ENCODE assay signal across 8 mouse cellular contexts in genomic region chr17:32165266-32165802, GRCm38 (mm10). TPM values are rescaled to one million over a fixed set of nuclear protein-coding genes. Genes with fewer than 3 reads are reported as not detected.
DNase-seq lines count a peak whose midpoint lies in the region; ATAC-seq lines count a peak whose summit lies in the region.

No protein-coding gene starts in this region.

- WGBS in hindbrain, embryonic 14.5 days = 7% methylated on average over 9 of the region's 9 CpGs
- 5% methylated on average over 9 of the region's 9 CpGs for WGBS in midbrain, embryonic 11.5 days

- H3K4me1 ChIP-seq in brown adipose tissue, adult 24 weeks (ENCODE audit: control insufficient read depth, insufficient read depth, insufficient read length, low read length) = no peaks in the 10 kb centered on the region
- H3K4me1 ChIP-seq in hindbrain, embryonic 14.5 days (replicated peaks; ENCODE audit: control insufficient read depth, insufficient read depth, low read length) = peaks cover 19% of the 10 kb centered on the region
- peaks cover 37% of the 10 kb centered on the region for H3K4me1 ChIP-seq in midbrain, embryonic 11.5 days (ENCODE audit: control insufficient read depth, insufficient read depth, low read length)

- no peaks in the 10 kb centered on the region for H3K36me3 ChIP-seq in hindbrain, embryonic 14.5 days (replicated peaks; ENCODE audit: control insufficient read depth, insufficient read depth)
- no peaks in the 10 kb centered on the region for H3K36me3 ChIP-seq in midbrain, embryonic 11.5 days (ENCODE audit: control insufficient read depth, insufficient read depth, low read length)

- H3K9ac ChIP-seq in hindbrain, embryonic 14.5 days = peak overlapping the region; percentile 73
- H3K9ac ChIP-seq in midbrain, embryonic 11.5 days (ENCODE audit: low read length) = peak overlapping the region; percentile 93

- peak overlapping the region; percentile 42 for H3K4me3 ChIP-seq in brown adipose tissue, adult 24 weeks (ENCODE audit: insufficient read depth, low read depth, low read length)
- peak overlapping the region; percentile 47 for H3K4me3 ChIP-seq in hindbrain, embryonic 14.5 days (replicated peaks; ENCODE audit: low read length)
- peak overlapping the region; percentile 75 for H3K4me3 ChIP-seq in midbrain, embryonic 11.5 days (ENCODE audit: low read depth, low read length)

- peak; percentile 66 for ATAC-seq in hindbrain, embryonic 14.5 days (ENCODE audit: low FRiP score)
- ATAC-seq in midbrain, embryonic 11.5 days (ENCODE audit: low FRiP score) = peak; percentile 86
- no peak for ATAC-seq in activated CD4-positive, CD25-positive, alpha-beta regulatory T cell, adult 4 months

- peak; percentile 33 for DNase-seq in embryo, embryonic 11 days
- no peak for DNase-seq in embryo, embryonic 10.5 days (ENCODE audit: low spot score)
- no peak for DNase-seq in hindbrain, embryonic 14.5 days (ENCODE audit: low spot score)
- no peak for DNase-seq in midbrain, embryonic 11.5 days (ENCODE audit: low spot score, missing footprints)
- DNase-seq in right cerebral cortex, postnatal 4 days = no peak
- no peak for DNase-seq in cerebellum, postnatal 25 days

- no peaks in the 10 kb centered on the region for H3K9me3 ChIP-seq in hindbrain, embryonic 14.5 days (ENCODE audit: control insufficient read depth, low read length)
- H3K9me3 ChIP-seq in midbrain, embryonic 11.5 days (ENCODE audit: control insufficient read depth, low read length) = no peaks in the 10 kb centered on the region

- H3K4me2 ChIP-seq in hindbrain, embryonic 14.5 days (replicated peaks) = peak overlapping the region; percentile 92
- H3K4me2 ChIP-seq in midbrain, embryonic 11.5 days = peak overlapping the region; percentile 64

- no peaks in the 10 kb centered on the region for H3K27me3 ChIP-seq in hindbrain, embryonic 14.5 days (ENCODE audit: control insufficient read depth, insufficient read depth, low read length)
- H3K27me3 ChIP-seq in midbrain, embryonic 11.5 days (ENCODE audit: control insufficient read depth, insufficient read depth, low read length) = no peaks in the 10 kb centered on the region

- H3K27ac ChIP-seq in brown adipose tissue, adult 24 weeks (replicated peaks; ENCODE audit: low read depth, low read length) = peak overlapping the region; percentile 43
- peak overlapping the region; percentile 83 for H3K27ac ChIP-seq in hindbrain, embryonic 14.5 days
- peak overlapping the region; percentile 93 for H3K27ac ChIP-seq in midbrain, embryonic 11.5 days (ENCODE audit: low read depth, low read length)

RNA-seq across cellular contexts. Expression of gene Notch3, which starts 1.3 kb away (rescaled TPM):
- polyA plus RNA-seq in brown adipose tissue, adult 24 weeks (2012; ENCODE audit: insufficient read depth, insufficient read length, missing spikeins) = 4.3 and 7.4 TPM in 2 replicates
- 8.1 and 9.8 TPM in 2 replicates for polyA plus RNA-seq in hindbrain, embryonic 14.5 days (2014; fragmentation: Nextera tagmentation; extraction: Ambion mirVana)
- 21.4 and 21.9 TPM in 2 replicates for polyA plus RNA-seq in midbrain, embryonic 11.5 days (2014; fragmentation: Nextera tagmentation; extraction: Ambion mirVana)
- polyA plus RNA-seq in activated CD4-positive, CD25-positive, alpha-beta regulatory T cell, adult 4 months (2017; shearing (Covaris generic)) = not detected

RNA-seq across cellular contexts. Expression of gene Ephx3, which starts 24.0 kb away (rescaled TPM):
- polyA plus RNA-seq in brown adipose tissue, adult 24 weeks (2012; ENCODE audit: insufficient read depth, insufficient read length, missing spikeins) = not detected in 2 replicates
- polyA plus RNA-seq in hindbrain, embryonic 14.5 days (2014; fragmentation: Nextera tagmentation; extraction: Ambion mirVana) = 0.23 TPM in 1 of 2 replicates, not detected in the other
- 0.07 and 0.12 TPM in 2 replicates for polyA plus RNA-seq in midbrain, embryonic 11.5 days (2014; fragmentation: Nextera tagmentation; extraction: Ambion mirVana)
- polyA plus RNA-seq in activated CD4-positive, CD25-positive, alpha-beta regulatory T cell, adult 4 months (2017; shearing (Covaris generic)) = not detected

Comparison
In these comparisons a context has a peak if more than half of its experiments do, and no peak if none do; other contexts are left out.
1. H3K27ac ChIP-seq: peak in every context shown above with its lines; median percentile 93 in midbrain, embryonic 11.5 days; 83 in hindbrain, embryonic 14.5 days; 43 in brown adipose tissue, adult 24 weeks.